Mouse (Mus musculus) cerebellum, adult 2 months (tissue): ENCODE data around the gene Pik3cb. TPM values are rescaled to one million over a fixed set of nuclear protein-coding genes. Genes with fewer than 3 reads are reported as not detected.

Source experiments
- DNase-seq, 2 experiments: peaks; one replicate each; pipeline ENCODE4 v3.0.0; 2021
- H3K27ac ChIP-seq: fragments of 200-500 bp; 2 replicates; pipeline ENCODE4 v1.5.1; 2012; ENCODE audit warnings: low read length, control low read depth, inconsistent platforms; ENCODE audit not compliant: insufficient read depth
- H3K27me3 ChIP-seq: fragments of 200-500 bp; 2 replicates; pipeline ENCODE4 v1.6.1; 2012; ENCODE audit warnings: inconsistent platforms, mild to moderate bottlenecking, low read length, moderate library complexity; ENCODE audit not compliant: control insufficient read depth, insufficient read depth
- H3K4me1 ChIP-seq: fragments of 200-500 bp; 2 replicates; pipeline ENCODE4 v1.6.1; 2011; ENCODE audit warnings: low read length; ENCODE audit not compliant: control insufficient read depth, insufficient read depth
- H3K4me3 ChIP-seq: fragments of 200-500 bp; replicated peaks from 2 replicates; pipeline ENCODE3; 2011; ENCODE audit warnings: mild to moderate bottlenecking, low read depth, low read length, control low read depth; ENCODE audit not compliant: insufficient read depth
- CTCF ChIP-seq: fragments of 200-500 bp; IDR thresholded peaks from 2 replicates; pipeline ENCODE4 v1.5.1; 2011; ENCODE audit warnings: low read depth, mild to moderate bottlenecking, control low read depth, low read length, moderate library complexity, borderline replicate concordance; ENCODE audit not compliant: insufficient read depth
- POLR2A ChIP-seq: fragments of 200-500 bp; IDR thresholded peaks from 2 replicates; pipeline ENCODE4 v1.6.1; 2011; ENCODE audit warnings: low read length, control low read depth, borderline replicate concordance; ENCODE audit not compliant: insufficient read depth
- WGBS: fragments of 180-500 bp; shearing (Covaris S2); methylation state at CpG from one replicate; pipeline ENCODE4 v1.1.7; 2018; 5-methylcytosine and 5-hydroxymethylcytosine counted together
- polyA plus RNA-seq: library from polyadenylated mRNA; depleted of rRNA; stranded (reverse); fragments of >200 nt; gene quantifications from 2 replicates; pipeline ENCODE4 v1.2.3, GENCODE M21; 2012

Gene Pik3cb
- polyA plus RNA-seq, 1 experiment = 16.5 TPM

GRCm38 (mm10) chr9:99122749-99123148 is 17.7 kb downstream of the Pik3cb start:
- H3K4me1 ChIP-seq = no peaks in the 10 kb centered on the region
- 94% methylated on average over 4 of the region's 4 CpGs for WGBS
- no peaks in the 10 kb centered on the region; the same call in 1 of the 2 replicates for H3K27me3 ChIP-seq
- no peak overlapping the region for H3K4me3 ChIP-seq
- no peak overlapping the region for H3K27ac ChIP-seq
- TF ChIP-seq CTCF (no peak), POLR2A (no peak)
- DNase-seq = no peak

DNA sequence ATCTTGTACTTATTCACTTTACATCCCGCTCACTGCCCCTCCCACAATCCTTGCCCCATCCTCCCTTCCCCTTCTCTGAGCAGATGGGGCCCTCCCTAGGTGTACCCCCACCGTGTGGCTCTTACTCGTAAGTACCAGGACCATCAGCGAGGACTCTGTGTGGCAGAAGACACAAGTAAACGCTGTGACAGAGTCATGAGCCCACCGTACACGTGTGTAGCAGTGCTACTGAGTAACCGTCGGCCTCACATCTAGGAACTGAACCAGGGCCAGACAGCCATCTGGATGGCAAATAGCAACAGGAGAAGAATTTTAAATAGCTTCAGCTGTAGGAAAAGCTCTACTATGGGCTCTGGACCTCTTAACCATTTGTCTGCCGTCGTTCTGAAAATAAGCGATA is 28.0 kb downstream of the Pik3cb start:
- peaks cover 11% of the 10 kb centered on the region for H3K4me1 ChIP-seq
- H3K27me3 ChIP-seq = no peaks in the 10 kb centered on the region
- no peak overlapping the region for H3K27ac ChIP-seq
- 25% methylated on average over 12 of the region's 12 CpGs for WGBS
- no peak overlapping the region for H3K4me3 ChIP-seq
- DNase-seq = no peak
- no peak for TF ChIP-seq CTCF
- TF ChIP-seq POLR2A = no peak

DNA sequence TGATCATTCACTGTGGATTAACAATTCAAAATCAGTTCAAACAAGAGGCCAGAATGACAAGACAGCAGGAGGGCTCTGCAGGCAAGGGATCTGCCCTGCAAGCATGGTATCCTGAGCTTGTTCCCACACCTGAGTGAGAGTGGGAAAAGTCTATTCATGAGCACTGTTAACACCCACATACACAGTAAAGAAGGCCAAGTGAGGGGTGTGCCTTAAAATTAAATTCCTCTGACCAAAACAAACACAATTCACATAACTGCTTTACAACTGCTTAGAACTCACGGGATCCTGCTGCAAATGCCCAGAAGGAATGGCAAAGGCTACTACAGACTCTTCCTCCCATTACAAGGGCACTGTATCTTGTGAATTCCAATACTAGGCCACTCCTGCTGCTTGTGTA is 29.3 kb downstream of the Pik3cb start:
- no peaks in the 10 kb centered on the region for H3K27me3 ChIP-seq
- TF ChIP-seq CTCF (no peak), POLR2A (no peak)
- H3K4me1 ChIP-seq = peaks cover 11% of the 10 kb centered on the region
- no peak overlapping the region for H3K4me3 ChIP-seq
- DNase-seq = no peak
- H3K27ac ChIP-seq = no peak overlapping the region
- WGBS = 87% methylated on average over 1 of the region's 1 CpGs

DNA sequence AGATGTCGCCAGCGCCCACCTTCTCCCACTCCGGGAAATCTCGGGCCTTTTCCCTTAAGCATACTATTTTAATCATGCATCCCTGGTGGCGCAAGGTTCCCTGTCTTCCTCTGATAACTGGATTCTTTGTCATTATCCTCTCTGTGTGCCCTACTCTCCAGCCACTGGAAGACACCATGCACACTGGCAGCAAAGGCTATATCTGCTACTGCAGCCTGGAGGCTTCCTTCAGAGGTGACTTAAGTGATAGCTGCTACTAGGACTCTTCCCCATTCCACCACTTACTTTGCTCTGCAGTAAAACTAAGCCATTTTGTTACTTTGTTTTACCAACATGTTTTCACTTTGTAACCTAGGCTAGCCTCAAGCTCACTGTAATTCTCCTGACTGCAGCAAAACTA is 30.2 kb downstream of the Pik3cb start:
- H3K27me3 ChIP-seq = no peaks in the 10 kb centered on the region
- no peak for DNase-seq
- TF ChIP-seq CTCF (no peak), POLR2A (no peak)
- no peak overlapping the region for H3K27ac ChIP-seq
- 64% methylated on average over 5 of the region's 5 CpGs for WGBS
- H3K4me3 ChIP-seq = no peak overlapping the region
- peaks cover 11% of the 10 kb centered on the region for H3K4me1 ChIP-seq

GRCm38 (mm10) chr9:99109585-99109984 is 30.8 kb downstream of the Pik3cb start:
- no peak overlapping the region for H3K4me3 ChIP-seq
- peaks cover 11% of the 10 kb centered on the region for H3K4me1 ChIP-seq
- H3K27ac ChIP-seq = no peak overlapping the region
- no peaks in the 10 kb centered on the region for H3K27me3 ChIP-seq
- DNase-seq = no peak
- TF ChIP-seq POLR2A (no peak), CTCF (no peak)
- 78% methylated on average over 3 of the region's 3 CpGs for WGBS

DNA sequence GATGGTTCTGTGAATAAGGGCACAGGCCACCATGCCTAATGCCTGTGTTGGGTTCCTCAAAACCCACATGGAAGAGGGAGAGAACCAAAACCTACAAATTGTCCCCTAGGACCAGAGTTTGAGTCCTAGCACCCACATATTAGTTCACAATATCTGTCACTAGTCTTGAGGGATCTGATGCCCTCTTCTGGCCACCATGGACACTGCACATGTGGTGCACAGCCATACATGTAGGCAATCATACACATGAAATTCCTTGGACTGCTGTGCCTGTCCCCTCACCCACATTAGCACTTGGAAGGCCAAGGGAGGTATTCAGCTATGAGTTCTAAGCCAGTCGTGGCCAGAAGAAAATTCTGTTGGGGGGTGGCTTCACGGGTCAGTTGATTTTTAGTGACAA is 36.0 kb downstream of the Pik3cb start:
- TF ChIP-seq POLR2A = no peak
- peak; percentile 13; the same call in 1 of the 2 replicates for TF ChIP-seq CTCF
- 93% methylated on average over 2 of the region's 2 CpGs for WGBS
- no peak for DNase-seq
- Histone ChIP-seq H3K27ac (no peak overlapping the region), H3K4me1 (no peaks in the 10 kb centered on the region), H3K4me3 (no peak overlapping the region), H3K27me3 (no peaks in the 10 kb centered on the region)

DNA sequence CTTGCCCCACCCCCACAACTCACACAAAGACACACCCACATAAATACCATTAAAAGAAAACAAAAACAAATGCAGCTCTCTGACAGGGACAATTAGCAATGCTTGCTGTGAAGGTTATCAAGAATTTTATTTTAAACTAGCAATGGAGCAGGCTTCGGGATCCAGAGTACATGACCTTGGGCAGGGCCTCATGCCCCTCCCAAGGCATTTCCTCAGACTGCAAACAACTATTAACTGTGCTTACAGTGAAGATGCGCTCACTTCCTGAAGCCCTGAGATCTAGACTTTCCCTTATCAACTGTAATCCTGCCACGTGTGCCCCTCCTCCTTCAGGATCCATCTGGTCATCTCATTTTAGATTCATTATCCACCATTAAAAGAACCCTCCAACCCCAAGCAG is 36.6 kb downstream of the Pik3cb start:
- no peaks in the 10 kb centered on the region for H3K27me3 ChIP-seq
- no peak for DNase-seq
- 73% methylated on average over 3 of the region's 3 CpGs for WGBS
- TF ChIP-seq POLR2A (no peak), CTCF (no peak)
- H3K27ac ChIP-seq = no peak overlapping the region
- H3K4me1 ChIP-seq = no peaks in the 10 kb centered on the region
- H3K4me3 ChIP-seq = no peak overlapping the region

- H3K27ac ChIP-seq = peak overlapping the region; percentile 59; the same call in 1 of the 2 replicates
- WGBS = 70% methylated on average over 11 of the region's 11 CpGs
- no peaks in the 10 kb centered on the region for H3K27me3 ChIP-seq
- H3K4me1 ChIP-seq = no peaks in the 10 kb centered on the region; the same call in 1 of the 2 replicates
- no peak for TF ChIP-seq POLR2A
- no peak for TF ChIP-seq CTCF
- no peak overlapping the region for H3K4me3 ChIP-seq
- no peak for DNase-seq
Observed at GRCm38 (mm10) chr9:99098482-99099129, 41.8 kb downstream of the Pik3cb start.

GRCm38 (mm10) chr9:99097668-99098067 is 42.8 kb downstream of the Pik3cb start:
- no peaks in the 10 kb centered on the region; the same call in 1 of the 2 replicates for H3K4me1 ChIP-seq
- 70% methylated on average over 1 of the region's 1 CpGs for WGBS

More at GRCm38 (mm10) chr9:99097668-99098067, 42.8 kb downstream of the Pik3cb start:
- Histone ChIP-seq H3K27ac (no peak overlapping the region), H3K4me3 (no peak overlapping the region), H3K27me3 (no peaks in the 10 kb centered on the region)
- TF ChIP-seq POLR2A (no peak), CTCF (no peak)
- no peak for DNase-seq
